Mouse (Mus musculus) kidney, adult 2 months (tissue): ENCODE measurements around the gene Ppfibp1.

Source experiments
- CTCF ChIP-seq: fragments of 200-500 bp; conservative IDR thresholded peaks from 2 replicates; pipeline ENCODE4 v1.5.1; 2011; ENCODE audit warnings: low read depth, mild to moderate bottlenecking, control low read depth, low read length, moderate library complexity, mixed read lengths; ENCODE audit not compliant: insufficient read depth, insufficient read length
- POLR2A ChIP-seq: fragments of 200-500 bp; IDR thresholded peaks from one replicate; pipeline ENCODE4 v1.6.1; 2011; ENCODE audit warnings: low read depth, low read length, control low read depth

GRCm38 (mm10) chr6:147024761-147025160 is 136.5 kb downstream of the Ppfibp1 start:
- no peak for TF ChIP-seq POLR2A
- no peak for TF ChIP-seq CTCF
